Mouse (Mus musculus) gastrocnemius, adult 8-10 months (tissue): ENCODE data around the gene Akap1. TPM values are rescaled to one million over a fixed set of nuclear protein-coding genes. Genes with fewer than 3 reads are reported as not detected.

Experiments used
- DNase-seq, 2 experiments: peaks; one replicate each; pipeline ENCODE4 v3.0.0; 2022; ENCODE audit warnings: low spot score in 2 of 2
- total RNA-seq, 4 experiments: library from RNA; stranded (reverse); gene quantifications; 2 replicates each; pipeline ENCODE4 v1.2.4; 2022

The Akap1 gene
- total RNA-seq, 4 experiments from 2014 or later = 61.8 to 71.6 (median 65.3) TPM

- DNase-seq = no peak
These were observed 20.0 kb downstream of the Akap1 start for GRCm38 (mm10) chr11:88844384-88844783.

DNA sequence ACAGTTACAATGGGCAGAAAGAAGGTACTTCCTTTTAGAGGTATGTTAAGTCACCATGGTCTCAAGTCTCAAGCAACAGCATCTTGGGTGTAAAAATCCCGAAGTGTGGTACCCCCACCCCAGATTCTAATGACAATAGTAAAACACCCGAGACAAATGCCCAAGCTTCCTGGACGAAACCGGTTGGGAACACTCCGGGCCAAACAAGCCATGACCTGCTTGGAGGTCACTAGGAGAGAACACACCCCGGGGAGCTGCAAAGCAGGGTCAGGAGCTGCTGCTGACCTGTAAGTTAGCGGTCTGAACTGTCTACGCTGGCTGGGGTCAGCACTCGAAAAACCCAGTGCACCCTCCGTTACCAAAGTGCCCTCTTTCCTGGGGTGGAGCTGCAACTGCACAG, 21.1 kb downstream of the Akap1 start:
- no peak for DNase-seq

GRCm38 (mm10) chr11:88842315-88842975, 21.9 kb downstream of the Akap1 start:
- no peak for DNase-seq

DNA sequence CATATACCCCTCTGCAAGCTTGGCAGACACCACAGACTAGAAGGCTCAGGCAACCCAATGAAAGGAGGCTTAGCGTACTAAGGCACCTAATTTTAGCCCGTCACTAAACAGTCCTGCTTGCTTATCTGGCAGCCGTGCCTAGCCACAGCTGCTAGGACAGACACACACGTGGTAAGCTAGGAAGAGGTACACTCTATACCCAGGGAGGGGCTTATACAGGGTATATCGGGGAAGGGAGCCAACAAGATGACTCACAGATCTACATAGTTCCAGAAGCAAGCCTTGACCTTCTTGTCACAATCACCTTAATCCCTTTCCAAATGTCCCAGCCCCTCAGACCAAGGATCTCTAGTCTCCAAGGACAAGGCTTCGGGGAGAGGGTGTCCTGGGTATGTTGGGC, 23.0 kb downstream of the Akap1 start:
- peak in 1 of 2 experiments; percentile 33 for DNase-seq

- no peak for DNase-seq
These were observed 23.5 kb downstream of the Akap1 start for GRCm38 (mm10) chr11:88840724-88841350.

GRCm38 (mm10) chr11:88840292-88840691, 24.1 kb downstream of the Akap1 start:
- DNase-seq = no peak

- no peak for DNase-seq
These were observed 25.0 kb downstream of the Akap1 start for GRCm38 (mm10) chr11:88839379-88839778.

- DNase-seq = no peak
These were observed 25.8 kb downstream of the Akap1 start for GRCm38 (mm10) chr11:88838630-88839029.

- DNase-seq = no peak
These were observed 29.8 kb downstream of the Akap1 start for GRCm38 (mm10) chr11:88834606-88835005.

GRCm38 (mm10) chr11:88834134-88834533, 30.3 kb downstream of the Akap1 start:
- DNase-seq = no peak

DNA sequence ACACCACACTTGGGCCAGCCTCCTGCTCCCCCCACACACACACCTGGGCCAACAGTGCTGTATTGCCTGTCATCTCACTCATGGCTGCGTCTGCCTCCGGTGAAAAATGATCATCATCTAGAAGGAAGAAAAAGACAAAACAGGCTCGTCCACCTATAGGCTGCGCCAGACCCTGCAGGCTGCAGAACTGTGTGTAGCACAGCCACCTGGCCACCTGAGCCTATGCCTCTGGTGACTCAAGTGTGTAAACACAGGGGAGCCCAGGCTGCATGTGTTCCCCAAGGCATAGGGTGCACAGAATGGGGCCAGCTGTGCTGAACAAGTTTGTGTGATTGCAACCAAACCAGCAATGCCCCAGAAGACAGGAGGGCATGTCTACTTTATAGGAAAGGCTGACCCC, 31.3 kb downstream of the Akap1 start:
- DNase-seq = no peak

DNA sequence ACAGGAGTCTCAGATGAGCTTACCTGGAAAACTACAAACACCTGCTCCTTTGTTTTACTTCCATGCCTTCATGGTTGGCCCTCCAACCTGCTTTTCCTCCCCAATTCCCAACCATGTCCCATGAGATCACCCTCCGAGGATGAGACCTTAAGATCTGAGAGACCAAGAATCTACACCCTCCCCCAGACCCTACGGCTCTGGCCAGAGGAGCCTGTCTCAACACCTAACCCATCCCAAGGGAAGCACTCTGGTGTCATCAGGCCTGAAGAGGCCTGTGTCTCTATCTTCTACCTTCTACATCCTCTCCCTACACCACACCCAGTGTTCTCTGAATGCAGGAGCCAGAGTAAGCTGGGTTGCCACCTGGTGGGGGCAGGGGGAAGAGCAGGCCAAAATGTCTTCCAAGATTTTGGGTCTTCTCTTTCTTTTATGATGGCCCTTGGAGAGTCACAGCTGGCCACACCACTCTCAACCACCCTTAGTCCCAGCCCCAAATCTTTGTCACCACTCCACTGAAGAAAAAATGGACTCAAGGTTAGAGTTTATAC, 34.1 kb downstream of the Akap1 start:
- no peak for DNase-seq

DNA sequence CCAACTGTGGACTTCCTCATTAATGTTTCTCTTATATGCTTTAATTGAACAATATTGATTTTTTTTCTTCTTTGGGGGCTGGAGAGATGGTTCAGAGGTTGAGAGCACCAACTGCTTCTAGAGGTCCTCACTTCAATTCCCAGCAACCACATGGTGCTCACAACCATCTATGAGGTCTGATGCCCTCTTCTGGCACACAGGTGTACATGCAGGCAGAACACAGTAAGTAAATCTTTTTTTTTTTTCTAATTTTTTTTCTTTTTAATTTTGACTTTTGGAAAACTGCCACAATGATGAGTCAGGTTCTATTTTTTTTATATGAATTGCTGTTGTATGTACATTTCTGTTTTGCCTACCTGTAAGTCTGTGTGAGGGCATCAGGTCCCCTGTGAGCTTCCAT, 35.9 kb downstream of the Akap1 start:
- DNase-seq = no peak

- no peak for DNase-seq
These were observed 38.5 kb downstream of the Akap1 start for GRCm38 (mm10) chr11:88825909-88826308.

DNA sequence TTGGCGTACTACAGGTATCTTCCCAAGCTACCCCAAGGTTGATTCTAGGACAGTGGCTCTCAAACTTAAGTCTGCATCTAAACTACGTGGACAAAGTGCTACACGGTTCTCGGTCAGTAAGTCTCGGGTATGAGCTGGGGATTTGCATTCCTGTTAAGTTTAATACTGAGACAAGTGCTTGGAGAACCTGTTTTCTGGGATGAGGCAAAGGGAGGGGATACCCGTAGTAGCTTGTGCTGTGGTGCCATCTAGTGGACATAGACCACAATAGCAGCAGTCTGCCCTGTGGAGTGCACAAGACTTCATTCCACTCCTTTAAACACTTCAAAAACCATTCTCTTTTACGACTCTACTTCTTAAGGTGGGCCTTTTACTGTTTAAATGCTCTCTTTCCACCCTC, 41.4 kb downstream of the Akap1 start:
- peak in 1 of 2 experiments; percentile 37 for DNase-seq

GRCm38 (mm10) chr11:88822526-88822925, 41.9 kb downstream of the Akap1 start:
- no peak for DNase-seq

DNA sequence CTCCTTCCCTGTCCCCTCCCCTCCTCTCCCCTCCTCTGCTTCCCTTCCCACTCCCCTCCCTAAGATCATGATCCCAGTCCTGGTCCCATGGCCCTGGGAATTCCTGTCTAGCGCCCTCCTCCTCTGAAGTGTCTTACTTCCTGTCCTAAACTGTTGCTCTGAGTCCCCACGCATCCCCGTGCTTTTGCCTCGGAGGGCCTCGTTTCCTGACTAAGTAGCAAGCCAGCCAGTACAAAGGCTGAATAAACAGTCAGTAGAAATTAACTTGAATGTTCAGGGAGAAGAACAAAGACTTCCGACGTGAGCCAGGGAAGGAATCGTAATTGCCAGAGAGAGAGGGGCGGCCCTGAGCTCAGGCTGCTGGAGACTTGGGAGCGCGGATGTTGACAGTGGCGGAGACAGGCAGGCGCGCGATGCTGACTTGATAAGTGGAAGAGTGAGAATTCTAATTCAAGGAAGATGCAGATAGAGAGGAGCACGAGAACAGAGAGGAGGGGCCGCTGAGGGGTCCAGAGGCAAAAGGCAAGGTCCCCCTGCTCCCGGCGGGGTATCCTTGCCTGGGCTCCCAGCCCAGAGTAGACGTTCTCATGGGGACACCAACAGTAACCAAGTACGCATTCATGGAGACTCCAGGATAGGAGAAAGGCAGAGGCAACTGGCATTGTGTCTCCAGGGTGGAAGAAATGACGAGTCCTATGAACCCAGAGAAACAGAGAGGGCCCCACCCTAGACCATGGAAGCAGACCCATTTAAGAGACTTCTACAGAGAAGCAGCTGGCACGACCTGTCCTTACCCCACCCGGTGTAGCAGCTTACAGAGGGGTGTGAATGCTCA, 43.4 kb downstream of the Akap1 start:
- no peak for DNase-seq

DNA sequence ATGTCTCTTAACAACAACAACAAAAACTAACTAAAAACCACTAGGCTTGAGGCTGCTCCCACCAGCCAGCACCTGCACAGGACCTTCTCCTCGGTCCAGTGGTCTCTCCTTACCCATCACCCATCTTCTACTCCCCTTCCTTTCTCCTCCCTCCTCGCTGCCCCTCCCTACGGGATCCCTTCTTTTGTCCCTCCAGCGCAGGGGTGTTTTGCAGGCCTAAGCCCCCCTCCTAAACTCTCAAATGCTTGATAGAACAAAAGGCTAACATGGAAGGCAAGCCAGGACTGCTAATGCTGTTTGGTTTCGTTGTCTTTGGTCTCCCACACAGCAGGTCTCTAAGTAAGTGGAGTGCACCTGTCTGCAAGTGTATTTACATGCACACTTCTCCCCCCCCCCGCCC, 44.1 kb downstream of the Akap1 start:
- no peak for DNase-seq

GRCm38 (mm10) chr11:88817061-88817460, 47.3 kb downstream of the Akap1 start:
- DNase-seq = no peak

DNA sequence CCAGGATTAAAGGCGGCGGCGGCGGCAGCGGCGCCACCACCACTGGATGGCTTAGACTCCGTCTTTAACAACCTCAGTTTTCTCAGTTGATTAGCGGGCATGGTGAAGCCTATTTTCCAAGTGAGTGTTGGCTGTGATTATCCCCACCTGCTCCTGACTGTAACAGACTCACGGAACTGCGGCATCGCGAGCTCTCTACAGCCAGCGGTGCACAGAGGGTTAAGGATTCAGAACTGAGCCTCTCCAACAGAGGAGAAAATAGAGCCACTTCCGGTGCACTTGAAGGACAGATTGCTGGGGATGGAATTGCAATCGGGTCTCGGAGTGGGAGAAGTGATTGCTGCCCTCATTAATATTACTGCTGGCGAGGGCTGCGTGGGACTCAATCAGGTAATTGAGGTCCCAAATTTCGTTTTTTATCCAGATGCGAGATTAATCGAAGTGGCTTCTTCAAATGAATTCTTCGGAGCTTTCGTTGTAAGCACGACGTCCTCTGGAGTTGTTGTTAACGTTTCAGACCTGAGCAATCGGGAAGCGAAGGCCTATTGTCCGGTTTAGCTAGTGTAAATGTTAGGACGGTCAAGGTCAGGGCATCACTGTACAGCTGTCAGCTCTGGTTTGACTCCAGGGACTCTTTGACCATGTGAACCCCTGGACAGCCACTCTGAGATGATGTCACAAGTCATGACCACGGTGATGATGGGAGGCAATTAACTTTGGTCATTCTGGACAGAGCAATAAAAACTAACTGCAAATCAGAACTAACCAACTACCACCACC, 61.0 kb downstream of the Akap1 start:
- no peak for DNase-seq

- no peak for DNase-seq
These were observed 68.2 kb downstream of the Akap1 start for GRCm38 (mm10) chr11:88796207-88796606.
